Mouse (Mus musculus): Measurements from ENCODE around the gene Gpd1.
"Not testable (repeated sequence)": the region's sequence is repeated elsewhere in the genome, so short reads cannot be mapped to it uniquely, and the experiment has no call there.

Gene Gpd1

GRCm38 (mm10) chr15:99721921-99722743, 4.8 kb downstream of the Gpd1 start:
- DNase-seq (ENCODE audit: low spot score) = no peak

GRCm38 (mm10) chr15:99723120-99723514, 5.8 kb downstream of the Gpd1 start:
- DNase-seq (ENCODE audit: low spot score) = no peak

GRCm38 (mm10) chr15:99723515-99724291, 6.4 kb downstream of the Gpd1 start:
- DNase-seq (ENCODE audit: low spot score) = no peak

GRCm38 (mm10) chr15:99724292-99725021, 7.1 kb downstream of the Gpd1 start:
- no peak for DNase-seq (ENCODE audit: low spot score)

- DNase-seq (ENCODE audit: low spot score) = peak; percentile 90
Observed at GRCm38 (mm10) chr15:99725341-99726155, 8.2 kb downstream of the Gpd1 start, which contains the start of gene Cox14. Cox14 (plus strand) TSS chr15:99725618.

GRCm38 (mm10) chr15:99726549-99726948, 9.2 kb downstream of the Gpd1 start:
- no peak for DNase-seq (ENCODE audit: low spot score)

GRCm38 (mm10) chr15:99727039-99727438, 9.7 kb downstream of the Gpd1 start:
- DNase-seq (ENCODE audit: low spot score) = not testable (repeated sequence)

GRCm38 (mm10) chr15:99727525-99727924, 10.2 kb downstream of the Gpd1 start:
- no peak for DNase-seq (ENCODE audit: low spot score)

GRCm38 (mm10) chr15:99728211-99728610, 10.9 kb downstream of the Gpd1 start:
- DNase-seq (ENCODE audit: low spot score) = no peak

- DNase-seq (ENCODE audit: low spot score) = no peak
Observed at GRCm38 (mm10) chr15:99729056-99729783, 11.9 kb downstream of the Gpd1 start.

GRCm38 (mm10) chr15:99731167-99731566, 13.9 kb downstream of the Gpd1 start:
- DNase-seq (ENCODE audit: low spot score) = no peak

- no peak for DNase-seq (ENCODE audit: low spot score)
Observed at GRCm38 (mm10) chr15:99731678-99732077, 14.4 kb downstream of the Gpd1 start.

- no peak for DNase-seq (ENCODE audit: low spot score)
Observed at GRCm38 (mm10) chr15:99733186-99733585, 15.9 kb downstream of the Gpd1 start.

- no peak for DNase-seq (ENCODE audit: low spot score)
Observed at GRCm38 (mm10) chr15:99735631-99736030, 18.3 kb downstream of the Gpd1 start.

- no peak for DNase-seq (ENCODE audit: low spot score)
Observed at GRCm38 (mm10) chr15:99736675-99737074, 19.4 kb downstream of the Gpd1 start.

GRCm38 (mm10) chr15:99740229-99740628, 22.9 kb downstream of the Gpd1 start:
- no peak for DNase-seq (ENCODE audit: low spot score)

GRCm38 (mm10) chr15:99754204-99754603, 36.9 kb downstream of the Gpd1 start:
- no peak for DNase-seq (ENCODE audit: low spot score)

- no peak for DNase-seq (ENCODE audit: low spot score)
Observed at GRCm38 (mm10) chr15:99767467-99767866, 50.2 kb downstream of the Gpd1 start.

GRCm38 (mm10) chr15:99768761-99769160, 51.4 kb downstream of the Gpd1 start:
- DNase-seq (ENCODE audit: low spot score) = no peak

GRCm38 (mm10) chr15:99771004-99771500, 53.7 kb downstream of the Gpd1 start:
- no peak for DNase-seq (ENCODE audit: low spot score)

Data from spleen, adult 12 weeks (tissue).